Mouse (Mus musculus) neutrophil, adult 5-6 weeks (primary cell): ENCODE results near the gene Snd1. TPM values are rescaled to one million over a fixed set of nuclear protein-coding genes. Genes with fewer than 3 reads are reported as not detected.
A peak's percentile ranks its signal among the peaks of the same experiment; 100 is the strongest.
"Not testable (repeated sequence)": the region's sequence is repeated elsewhere in the genome, so short reads cannot be mapped to it uniquely, and the experiment has no call there.

Experiments used
- ATAC-seq: fragments of 151-379, 151-347 bp; 2 replicates; pipeline ENCODE4 v1.8.0; 2017; ENCODE audit warnings: mild to moderate bottlenecking, moderate TSS enrichment; ENCODE audit not compliant: insufficient number of reproducible peaks, poor library complexity, low FRiP score, severe bottlenecking; ENCODE audit errors: extremely low read depth
- total RNA-seq: library from RNA; stranded (forward); fragments of 200-1000 nt; gene quantifications from 2 replicates; pipeline ENCODE4 v1.2.3, GENCODE M21; 2017

Gene Snd1
- total RNA-seq, 1 experiment from 2014 or later = 44.2 TPM

GRCm38 (mm10) chr6:28895004-28895515, 420.1 kb downstream of the Snd1 start:
- no peak for ATAC-seq

DNA sequence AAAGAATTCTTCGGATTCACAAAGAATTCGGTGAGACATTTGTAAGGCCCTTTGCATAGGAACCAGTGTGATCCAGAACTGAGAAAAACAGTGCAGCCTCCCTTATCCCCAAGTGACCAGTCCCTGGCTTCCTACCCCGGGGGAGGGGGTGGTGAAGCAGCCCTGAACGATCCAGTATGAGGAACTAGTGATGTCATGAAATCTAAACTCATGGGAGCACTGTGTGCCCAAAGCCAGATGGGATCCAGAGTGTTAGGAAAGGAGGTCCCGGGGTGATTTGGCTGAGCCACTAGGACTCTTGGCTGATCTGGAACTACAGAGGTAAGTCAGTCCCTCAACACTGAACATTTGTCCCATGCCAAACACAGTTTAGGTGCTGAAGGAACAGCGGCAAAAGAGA, 420.8 kb downstream of the Snd1 start:
- no peak for ATAC-seq

DNA sequence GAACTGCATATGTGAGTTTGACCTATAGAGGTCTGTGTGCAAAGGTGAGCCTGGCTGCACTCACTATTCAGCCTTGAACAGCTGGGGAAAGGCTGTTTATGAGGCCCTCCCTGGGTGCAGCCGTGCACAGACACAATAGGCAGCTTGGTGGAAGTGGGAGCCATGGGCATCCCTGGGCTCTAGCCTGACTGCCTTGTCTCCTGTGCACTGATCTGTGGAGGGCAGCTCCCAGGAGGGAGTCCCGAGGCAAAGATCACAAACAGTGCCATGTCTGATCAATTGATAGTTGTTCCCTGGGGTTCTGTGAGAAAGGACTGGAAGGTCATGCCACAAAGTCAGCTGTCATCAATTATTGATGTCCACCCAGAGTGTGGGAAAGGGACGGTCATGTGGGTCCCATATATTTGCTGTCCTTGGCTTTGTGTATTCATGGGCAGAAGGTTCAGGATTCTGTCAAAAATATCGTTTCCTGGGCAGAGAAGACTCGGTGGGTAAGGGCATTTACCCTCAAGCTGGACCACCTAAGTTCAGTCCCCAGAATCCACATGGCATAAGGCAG, 421.9 kb downstream of the Snd1 start:
- no peak for ATAC-seq

GRCm38 (mm10) chr6:28897326-28898085, 422.6 kb downstream of the Snd1 start:
- no peak for ATAC-seq

DNA sequence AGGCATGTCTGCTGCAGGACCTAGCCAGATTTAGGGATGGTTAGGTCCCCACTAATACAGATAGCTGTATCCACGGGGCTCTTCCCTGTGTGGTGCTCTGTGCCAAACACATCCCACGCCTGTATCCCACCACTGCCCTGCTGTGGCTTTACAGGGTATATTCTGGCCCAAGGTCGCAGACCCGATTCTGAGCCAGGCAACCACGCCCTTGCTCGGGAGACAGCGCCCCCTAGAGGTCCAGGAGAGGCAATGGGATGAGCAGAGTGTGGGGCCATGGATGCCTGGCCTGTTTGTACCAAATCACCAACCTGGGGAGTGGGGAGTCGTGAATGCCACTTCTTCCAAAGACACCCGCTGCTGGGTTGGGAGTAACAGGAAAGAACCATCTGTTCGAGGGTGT, 423.9 kb downstream of the Snd1 start:
- 0 out of 2 replicates have a peak, but pooled peaks have one; percentile 16 for ATAC-seq

DNA sequence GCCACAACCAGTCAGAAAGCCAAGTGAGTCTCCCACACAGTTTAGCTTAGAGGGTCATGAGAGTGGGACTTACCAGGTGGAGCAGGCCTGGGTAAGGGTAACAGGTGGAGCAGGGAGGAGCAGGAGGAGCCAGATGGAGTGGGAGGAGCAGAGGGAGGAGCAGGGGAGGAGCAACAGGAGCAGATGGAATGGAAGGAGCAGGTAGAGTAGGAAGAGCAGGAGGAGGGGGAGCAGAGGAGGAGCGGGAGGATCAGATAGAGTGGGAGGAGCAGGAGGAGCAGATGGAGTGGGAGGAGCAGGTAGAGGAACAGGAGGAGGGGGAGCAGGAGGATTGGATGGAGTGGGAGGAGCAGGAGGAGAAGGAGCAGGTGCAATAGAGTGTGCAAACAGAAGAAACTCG, 427.6 kb downstream of the Snd1 start:
- no peak for ATAC-seq

DNA sequence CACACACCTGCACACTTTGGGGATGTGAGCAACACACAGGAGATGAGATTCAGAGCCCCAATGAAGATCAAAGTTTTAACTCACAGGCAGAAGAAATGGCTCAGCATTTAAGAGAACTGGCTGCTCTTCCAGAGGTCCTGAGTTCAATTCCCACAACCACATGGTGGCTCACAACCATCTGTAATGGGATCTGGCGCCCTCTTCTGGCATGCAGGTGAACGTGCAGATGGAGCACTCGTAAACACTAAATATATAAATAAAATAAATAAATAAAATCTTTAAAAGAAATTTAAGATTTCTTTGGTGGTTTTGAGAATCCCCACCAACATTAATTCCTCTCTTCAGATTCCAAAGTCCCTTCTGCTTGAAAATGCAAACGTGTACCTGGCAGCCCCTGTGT, 429.5 kb downstream of the Snd1 start:
- no peak for ATAC-seq

GRCm38 (mm10) chr6:28905301-28905700, 430.4 kb downstream of the Snd1 start:
- no peak for ATAC-seq

GRCm38 (mm10) chr6:28909866-28910265, 434.9 kb downstream of the Snd1 start:
- ATAC-seq = no peak

DNA sequence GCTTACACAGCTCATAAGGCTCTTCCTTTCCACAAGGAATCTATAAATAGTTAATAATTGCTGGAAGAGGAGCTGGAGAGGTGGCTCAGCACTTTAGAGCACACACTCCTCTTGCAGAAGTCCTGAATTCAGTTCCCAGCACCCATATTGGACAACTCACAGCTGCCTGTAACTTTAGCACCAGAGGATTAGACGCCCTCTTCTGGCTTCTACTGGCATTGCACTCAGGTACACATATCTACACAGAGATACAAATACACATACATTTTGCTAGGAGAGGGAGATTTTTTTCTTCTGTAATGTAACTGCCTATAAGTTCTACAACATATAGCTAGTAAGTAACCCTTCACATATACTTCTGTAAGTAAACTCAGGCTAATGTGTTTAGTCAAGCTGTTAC, 440.0 kb downstream of the Snd1 start:
- ATAC-seq = no peak

GRCm38 (mm10) chr6:28916630-28917029, 441.7 kb downstream of the Snd1 start:
- ATAC-seq = no peak

- peak; percentile 10; the same call in 1 of the 2 replicates for ATAC-seq
Measured at GRCm38 (mm10) chr6:28919346-28919745, 444.4 kb downstream of the Snd1 start.

DNA sequence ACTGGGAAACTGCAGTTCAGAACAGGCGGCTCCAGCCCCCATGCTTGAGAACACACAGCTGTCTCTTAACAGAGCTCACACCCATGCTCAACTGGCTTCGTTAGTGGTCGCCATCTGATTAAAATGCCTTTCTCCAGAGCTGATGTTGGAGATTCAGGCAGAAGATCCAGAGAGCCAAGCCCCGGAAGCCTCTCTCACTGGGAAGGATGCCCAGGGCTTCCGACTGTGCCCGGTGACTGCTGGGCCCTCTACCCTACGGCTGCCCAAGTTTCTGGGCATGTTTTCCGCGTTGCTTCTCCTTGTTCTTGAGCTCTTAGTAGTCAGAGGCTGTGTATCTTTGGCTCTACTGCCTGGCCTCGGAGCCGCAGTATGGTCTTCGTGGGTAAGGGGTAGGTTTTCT, 447.4 kb downstream of the Snd1 start:
- no peak for ATAC-seq

- ATAC-seq = no peak
Measured at GRCm38 (mm10) chr6:28923091-28923824, 448.3 kb downstream of the Snd1 start.

GRCm38 (mm10) chr6:28923837-28924236, 448.9 kb downstream of the Snd1 start:
- no peak for ATAC-seq

DNA sequence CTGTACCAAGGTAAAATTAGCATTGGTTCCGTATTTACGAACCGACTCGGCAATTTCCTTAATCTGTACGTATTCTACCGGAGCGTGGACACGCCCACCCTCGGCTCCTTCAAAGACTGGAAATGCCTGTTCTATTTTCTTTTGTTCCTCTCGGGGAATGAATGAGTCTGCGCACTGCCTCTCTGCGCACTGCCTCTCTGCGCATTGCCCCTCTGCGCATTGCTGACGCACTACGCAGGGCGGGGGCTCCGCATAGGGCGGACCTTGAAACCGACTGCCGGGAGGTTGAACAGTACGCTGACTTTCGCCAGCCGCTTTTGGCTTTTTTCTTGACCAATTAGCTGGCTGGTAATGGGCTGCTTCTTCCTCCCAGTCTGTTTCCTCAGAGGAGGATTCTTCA, 453.0 kb downstream of the Snd1 start:
- ATAC-seq = not testable (repeated sequence)

DNA sequence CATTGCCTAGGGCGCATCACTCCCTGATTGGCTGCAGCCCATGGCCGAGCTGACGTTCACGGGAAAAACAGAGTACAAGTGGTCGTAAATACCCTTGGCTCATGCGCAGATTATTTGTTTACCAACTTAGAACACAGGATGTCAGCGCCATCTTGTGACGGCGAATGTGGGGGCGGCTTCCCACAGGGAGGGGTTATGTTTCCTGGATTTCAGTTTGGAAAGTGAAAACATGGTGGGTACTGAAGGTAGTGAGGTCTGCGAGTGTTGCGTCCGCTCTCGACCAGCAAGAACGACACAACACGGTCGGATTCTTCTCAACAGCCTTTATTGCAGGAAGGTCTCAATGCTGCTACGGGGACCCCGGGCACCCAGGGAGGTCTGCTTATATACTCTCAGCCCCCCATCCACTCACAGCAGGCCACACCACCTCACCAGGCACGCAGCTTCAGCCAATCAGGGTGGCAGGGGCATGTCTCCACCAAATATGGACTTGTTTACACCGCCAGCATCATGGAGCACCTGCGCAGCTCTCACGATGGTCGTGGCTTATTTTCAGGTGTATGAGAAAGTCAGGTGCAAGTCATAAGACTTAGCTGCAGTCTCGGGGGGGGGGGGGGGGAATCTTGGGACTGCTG, 454.3 kb downstream of the Snd1 start:
- ATAC-seq = not testable (repeated sequence)

GRCm38 (mm10) chr6:28931234-28931633, 456.3 kb downstream of the Snd1 start:
- no peak for ATAC-seq

DNA sequence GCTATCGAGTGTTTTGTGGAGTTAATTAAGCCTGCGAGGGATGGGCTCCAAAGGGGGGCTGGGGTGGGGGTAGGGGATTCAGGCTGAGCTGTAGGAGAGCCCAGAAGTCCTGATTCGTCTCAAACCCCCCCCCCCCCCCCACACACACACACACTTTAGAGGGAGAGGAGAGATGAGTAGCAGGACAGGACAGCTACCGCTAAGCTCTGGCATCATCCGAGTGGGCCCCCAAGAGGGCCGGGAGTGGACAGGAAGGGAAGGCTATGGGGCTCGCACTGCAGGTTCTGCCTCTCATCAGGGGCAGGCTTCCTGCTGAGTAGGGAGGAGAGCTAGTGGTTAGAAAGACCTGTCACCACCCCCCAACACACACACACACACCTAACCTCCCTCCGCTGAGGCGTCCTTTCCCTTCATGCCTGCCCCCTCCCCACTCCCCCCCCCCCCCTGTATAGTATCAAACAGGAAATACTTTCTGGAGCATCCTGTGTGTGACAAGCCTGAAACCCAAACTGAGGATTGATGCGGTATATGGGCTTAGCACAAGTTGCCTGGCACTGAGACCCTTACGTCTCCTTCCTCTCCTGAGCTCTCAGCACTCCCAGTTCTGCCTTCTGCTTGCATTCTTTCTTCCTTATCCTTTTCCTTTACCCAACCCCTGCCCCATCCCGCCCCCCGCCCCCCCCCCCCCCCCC, 456.8 kb downstream of the Snd1 start:
- ATAC-seq = no peak
